Mouse (Mus musculus) MEL (cell line): ENCODE data around the gene Tec. TPM values are rescaled to one million over a fixed set of nuclear protein-coding genes. Genes with fewer than 3 reads are reported as not detected.

Source experiments
- DNase-seq: peaks from one replicate; pipeline ENCODE4 v3.0.0; 2011; ENCODE audit warnings: low read depth, low spot score
- H3K27ac ChIP-seq: 2 replicates; pipeline ENCODE4 v1.5.1; 2012; ENCODE audit warnings: low read depth, mild to moderate bottlenecking, control low read depth, low read length, moderate library complexity; ENCODE audit not compliant: control insufficient read depth
- H3K27me3 ChIP-seq, 2 experiments: fragments of 150-350 bp in 1 of 2; sonication (generic) in 1 of 2; 2 replicates each; pipeline ENCODE4 v1.6.1; 2012; ENCODE audit warnings: low read length in 2 of 2, mild to moderate bottlenecking in 2 of 2, improper control_type of control experiment in 1 of 2, moderate library complexity in 1 of 2; ENCODE audit not compliant: insufficient read depth in 2 of 2, control insufficient read depth in 1 of 2
- H3K36me3 ChIP-seq, 2 experiments: 2 replicates each; pipeline ENCODE4 v1.6.1; 2012 to 2014; ENCODE audit warnings: low read length in 2 of 2, improper control_type of control experiment in 1 of 2, inconsistent platforms in 1 of 2, mild to moderate bottlenecking in 1 of 2; ENCODE audit not compliant: insufficient read depth in 2 of 2, control insufficient read depth in 1 of 2
- H3K4me1 ChIP-seq, 2 experiments: fragments of 150-350 bp in 1 of 2; sonication (generic) in 1 of 2; 2 replicates each; pipeline ENCODE4 v1.6.1; 2012; ENCODE audit warnings: low read length in 2 of 2, improper control_type of control experiment in 1 of 2, mild to moderate bottlenecking in 1 of 2; ENCODE audit not compliant: insufficient read depth in 2 of 2, control insufficient read depth in 1 of 2
- H3K4me3 ChIP-seq, 2 experiments: fragments of 150-350 bp in 1 of 2; sonication (generic) in 1 of 2; 2 replicates each; pipeline ENCODE4 v1.5.1; 2012; ENCODE audit warnings: low read depth in 2 of 2, low read length in 2 of 2, mild to moderate bottlenecking in 2 of 2, moderate library complexity in 2 of 2, control low read depth in 1 of 2, improper control_type of control experiment in 1 of 2; ENCODE audit not compliant: control insufficient read depth in 1 of 2, insufficient read depth in 1 of 2
- H3K79me2 ChIP-seq: 2 replicates; pipeline ENCODE4 v1.6.1; 2012; ENCODE audit warnings: mild to moderate bottlenecking, low read length, moderate library complexity; ENCODE audit not compliant: control insufficient read depth, poor library complexity, insufficient read depth
- H3K9ac ChIP-seq: 2 replicates; pipeline ENCODE4 v1.6.1; 2012; ENCODE audit warnings: low read depth, mild to moderate bottlenecking, control low read depth, low read length, moderate library complexity; ENCODE audit not compliant: control insufficient read depth, poor library complexity, severe bottlenecking
- H3K9me3 ChIP-seq: fragments of 150-350 bp; sonication (generic); replicated peaks from 2 replicates; pipeline ENCODE4 v1.6.1; 2012; ENCODE audit warnings: mild to moderate bottlenecking, low read length, improper control_type of control experiment, moderate library complexity; ENCODE audit not compliant: insufficient read depth
- BHLHE40 ChIP-seq: IDR thresholded peaks from 2 replicates; pipeline ENCODE4 v1.6.1; 2012; ENCODE audit warnings: low read depth, mild to moderate bottlenecking, inconsistent platforms, low read length, improper control_type of control experiment, borderline replicate concordance
- CHD2 ChIP-seq: IDR thresholded peaks from 2 replicates; pipeline ENCODE4 v1.6.1; 2011; ENCODE audit warnings: low read length, improper control_type of control experiment
- EP300 ChIP-seq, 2 experiments: IDR thresholded peaks; 2 replicates each; pipeline ENCODE4 v1.6.1; 2011; ENCODE audit warnings: improper control_type of control experiment in 2 of 2, low read length in 2 of 2, low read depth in 1 of 2, mild to moderate bottlenecking in 1 of 2
- ETS1 ChIP-seq: IDR thresholded peaks from 2 replicates; pipeline ENCODE4 v1.6.1; 2012; ENCODE audit warnings: low read depth, mild to moderate bottlenecking, inconsistent platforms, low read length, improper control_type of control experiment, moderate library complexity
- GABPA ChIP-seq: IDR thresholded peaks from 2 replicates; pipeline ENCODE4 v1.6.1; 2012; ENCODE audit warnings: low read depth, mild to moderate bottlenecking, inconsistent platforms, low read length, improper control_type of control experiment, moderate library complexity
- GATA1 ChIP-seq: IDR thresholded peaks from 2 replicates; pipeline ENCODE4 v1.6.1; 2011; ENCODE audit warnings: low read depth, low read length, improper control_type of control experiment
- KAT2A ChIP-seq: conservative IDR thresholded peaks from 2 replicates; pipeline ENCODE4 v1.6.1; 2012; ENCODE audit warnings: low read depth, low read length, improper control_type of control experiment, inconsistent platforms
- MAX ChIP-seq: IDR thresholded peaks from 2 replicates; pipeline ENCODE4 v1.6.1; 2011; ENCODE audit warnings: low read length, improper control_type of control experiment
- MEF2A ChIP-seq: IDR thresholded peaks from 2 replicates; pipeline ENCODE4 v1.6.1; 2014; ENCODE audit warnings: low read depth, mild to moderate bottlenecking, inconsistent platforms, low read length, improper control_type of control experiment; ENCODE audit not compliant: poor library complexity, insufficient replicate concordance, severe bottlenecking; ENCODE audit errors: extremely low read depth
- MXI1 ChIP-seq: IDR thresholded peaks from 2 replicates; pipeline ENCODE4 v1.6.1; 2011; ENCODE audit warnings: mild to moderate bottlenecking, low read depth, low read length, improper control_type of control experiment
- MYB ChIP-seq: IDR thresholded peaks from 2 replicates; pipeline ENCODE4 v1.6.1; 2011; ENCODE audit warnings: mild to moderate bottlenecking, low read depth, low read length, improper control_type of control experiment
- NELFE ChIP-seq: IDR thresholded peaks from 2 replicates; pipeline ENCODE4 v1.6.1; 2011; ENCODE audit warnings: low read depth, low read length, improper control_type of control experiment
- NRF1 ChIP-seq: IDR thresholded peaks from 2 replicates; pipeline ENCODE4 v1.6.1; 2014; ENCODE audit warnings: low read depth, mild to moderate bottlenecking, inconsistent platforms, low read length, improper control_type of control experiment, moderate library complexity; ENCODE audit not compliant: poor library complexity, insufficient read depth, severe bottlenecking
- POLR2AphosphoS2 ChIP-seq: IDR thresholded peaks from 2 replicates; pipeline ENCODE4 v1.6.1; 2011; ENCODE audit warnings: low read length, improper control_type of control experiment
- RAD21 ChIP-seq: IDR thresholded peaks from 2 replicates; pipeline ENCODE4 v1.6.1; 2011; ENCODE audit warnings: mild to moderate bottlenecking, low read depth, low read length, improper control_type of control experiment
- SIN3A ChIP-seq: IDR thresholded peaks from 2 replicates; pipeline ENCODE4 v1.6.1; 2012; ENCODE audit warnings: low read length, improper control_type of control experiment, inconsistent platforms
- SMC3 ChIP-seq: IDR thresholded peaks from 2 replicates; pipeline ENCODE4 v1.6.1; 2011; ENCODE audit warnings: low read depth, low read length, improper control_type of control experiment
- TAL1 ChIP-seq: IDR thresholded peaks from 2 replicates; pipeline ENCODE4 v1.6.1; 2012; ENCODE audit warnings: mild to moderate bottlenecking, inconsistent platforms, low read length, moderate library complexity, mixed read lengths
- TBP ChIP-seq: IDR thresholded peaks from 2 replicates; pipeline ENCODE4 v1.8.0; 2011; ENCODE audit warnings: low read depth, low read length, improper control_type of control experiment
- TCF12 ChIP-seq: IDR thresholded peaks from 2 replicates; pipeline ENCODE4 v1.6.1; 2014; ENCODE audit warnings: low read depth, mild to moderate bottlenecking, inconsistent platforms, low read length, improper control_type of control experiment, moderate library complexity
- USF1 ChIP-seq: IDR thresholded peaks from 2 replicates; pipeline ENCODE4 v1.6.1; 2014; ENCODE audit warnings: low read depth, mild to moderate bottlenecking, inconsistent platforms, low read length, improper control_type of control experiment, moderate library complexity
- ZC3H11A ChIP-seq: IDR thresholded peaks from 2 replicates; pipeline ENCODE4 v1.6.1; 2012; ENCODE audit warnings: low read depth, mild to moderate bottlenecking, inconsistent platforms, low read length, improper control_type of control experiment
- ZMIZ1 ChIP-seq: IDR thresholded peaks from 2 replicates; pipeline ENCODE4 v1.6.1; 2012; ENCODE audit warnings: low read depth, mild to moderate bottlenecking, inconsistent platforms, low read length, improper control_type of control experiment, moderate library complexity
- polyA plus RNA-seq, 2 experiments: library from polyadenylated mRNA; stranded (reverse) in 1 of 2; unstranded in 1 of 2; fragments of >175 nt in 1 of 2; fragments of >200 nt in 1 of 2; gene quantifications; 2 replicates each; pipeline versions ENCODE4 v1.2.1 to v1.2.4; 2012; ENCODE audit warnings: low replicate concordance in 2 of 2, low read depth in 1 of 2; ENCODE audit not compliant: insufficient read length in 2 of 2, insufficient read depth in 1 of 2, missing spikeins in 1 of 2
- total RNA-seq: library from RNA; depleted of rRNA; stranded (reverse); fragments of 300-350 nt; gene quantifications from 2 replicates; pipeline ENCODE4 v1.2.3, GENCODE M21; 2012

Gene Tec
- total and polyA plus RNA-seq, 3 experiments = 44.8 to 61.1 TPM; not detected in 1

- no peak overlapping the region for H3K27ac ChIP-seq
- no peak overlapping the region for H3K9ac ChIP-seq
- peaks cover 7% of the 10 kb centered on the region; the same call in 1 of the 2 replicates for H3K79me2 ChIP-seq
- H3K27me3 ChIP-seq = no peaks in the 10 kb centered on the region
- no peak overlapping the region for H3K4me3 ChIP-seq
- no peaks in the 10 kb centered on the region for H3K9me3 ChIP-seq
- TF ChIP-seq SMC3 = no peak
- no peak for TF ChIP-seq MAX
- no peak for TF ChIP-seq NRF1
- TF ChIP-seq ZC3H11A = no peak
- no peak for TF ChIP-seq EP300 (IDR thresholded peaks at IDR 0.05; ENCODE audit: low read depth in 1 of 2, low read length in 2 of 2)
- TF ChIP-seq ETS1 = no peak
- no peak for TF ChIP-seq POLR2AphosphoS2
- no peak for TF ChIP-seq TBP
- TF ChIP-seq KAT2A = no peak
- no peak for TF ChIP-seq MXI1
- no peak for TF ChIP-seq CHD2
- no peaks in the 10 kb centered on the region for H3K4me1 ChIP-seq
- peaks cover 0 to 17% of the 10 kb centered on the region in 2 experiments; a peak in 2 of 4 replicates for H3K36me3 ChIP-seq
- DNase-seq = no peak
Observed at GRCm38 (mm10) chr5:72802851-72803250, 65.4 kb downstream of the Tec start.

DNA sequence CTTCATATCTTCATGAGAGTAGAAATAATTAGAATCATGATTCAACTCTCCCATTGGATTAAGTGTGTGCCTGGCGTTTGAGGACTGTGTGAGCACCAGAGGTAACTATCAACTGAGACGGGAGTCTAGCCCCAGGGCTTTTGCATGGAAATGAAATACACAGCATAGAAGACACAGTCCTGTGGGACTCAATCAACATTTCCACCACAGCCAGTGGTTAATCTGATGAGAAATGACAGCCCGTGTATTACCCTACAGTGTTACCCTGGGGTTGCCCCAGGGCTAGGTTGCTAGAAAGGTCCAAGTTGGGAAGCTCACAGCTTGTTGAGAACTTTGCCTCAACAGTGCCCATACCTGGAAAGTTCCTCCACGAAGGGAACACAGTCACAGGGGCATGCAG, 69.7 kb downstream of the Tec start:
- Histone ChIP-seq H3K27ac (no peak overlapping the region), H3K4me1 (no peaks in the 10 kb centered on the region), H3K27me3 (no peaks in the 10 kb centered on the region), H3K79me2 (peaks cover 13% of the 10 kb centered on the region; the same call in 1 of the 2 replicates), H3K9me3 (no peaks in the 10 kb centered on the region), H3K9ac (no peak overlapping the region), H3K36me3 (peaks cover 0 to 7% of the 10 kb centered on the region in 2 experiments; a peak in 2 of 4 replicates), H3K4me3 (no peak overlapping the region)
- TF ChIP-seq GATA1 = no peak
- no peak for TF ChIP-seq NELFE
- no peak for TF ChIP-seq TAL1
- TF ChIP-seq ZMIZ1 = no peak
- TF ChIP-seq SIN3A = no peak
- no peak for TF ChIP-seq RAD21
- TF ChIP-seq MEF2A = no peak
- no peak for TF ChIP-seq KAT2A
- no peak for TF ChIP-seq USF1
- no peak for TF ChIP-seq BHLHE40
- no peak for TF ChIP-seq MXI1
- no peak for TF ChIP-seq GABPA
- no peak for TF ChIP-seq TCF12
- no peak for TF ChIP-seq MYB
- DNase-seq = no peak
